Mouse (Mus musculus): ENCODE measurements around the gene Amh.

DNA sequence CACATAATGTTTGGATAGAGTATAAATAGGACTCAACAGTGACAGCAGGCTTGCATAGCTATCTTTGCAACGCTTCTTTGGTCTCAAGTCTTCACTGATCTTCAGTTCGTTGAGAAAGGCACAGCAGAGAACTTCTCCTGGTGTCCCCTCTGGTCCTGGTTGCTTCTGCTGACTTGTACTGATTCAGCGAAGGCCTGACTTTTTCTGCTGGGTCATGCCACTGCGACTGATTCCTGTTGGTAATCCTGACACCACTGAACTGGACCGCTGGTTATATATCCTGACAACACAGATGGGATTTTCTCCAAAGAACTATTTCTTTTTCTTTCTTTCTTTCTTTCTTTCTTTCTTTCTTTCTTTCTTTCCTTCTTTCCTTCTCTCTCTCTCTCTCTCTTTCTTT, 17.5 kb downstream of the Amh start:
- no peak for TF ChIP-seq CTCF (conservative IDR thresholded peaks at IDR 0.05; ENCODE audit: insufficient read depth, insufficient read length, low read depth, low read length)
- TF ChIP-seq POLR2A (IDR thresholded peaks at IDR 0.05; ENCODE audit: low read depth, low read length): no peak

Data from kidney, adult 2 months (tissue).